Mouse (Mus musculus) thymus, postnatal 0 days (tissue): ENCODE measurements around the gene Gucy2c. TPM values are rescaled to one million over a fixed set of nuclear protein-coding genes. Genes with fewer than 3 reads are reported as not detected.

ENCODE experiments used
- DNase-seq: peaks from one replicate; pipeline ENCODE4 v3.0.0-alpha.2; 2015; ENCODE audit warnings: low spot score
- microRNA-seq: library from miRNA; unstranded; fragments of <30 nt; microRNA quantifications from one replicate; pipeline ENCODE4, GENCODE M21; 2016; ENCODE audit warnings: borderline number of aligned reads
- polyA plus RNA-seq: library from polyadenylated mRNA; unstranded; fragments of >200 nt; fragmentation: Nextera tagmentation; extraction: Ambion mirVana; gene quantifications from 2 replicates; pipeline ENCODE4 v1.2.1, GENCODE M21; 2015

The Gucy2c gene
- polyA plus RNA-seq, 1 experiment from 2014 or later: 0.29 TPM

GRCm38 (mm10) chr6:136672467-136672866 lies 109.1 kb downstream of the Gucy2c start:
- no peak for DNase-seq

DNA sequence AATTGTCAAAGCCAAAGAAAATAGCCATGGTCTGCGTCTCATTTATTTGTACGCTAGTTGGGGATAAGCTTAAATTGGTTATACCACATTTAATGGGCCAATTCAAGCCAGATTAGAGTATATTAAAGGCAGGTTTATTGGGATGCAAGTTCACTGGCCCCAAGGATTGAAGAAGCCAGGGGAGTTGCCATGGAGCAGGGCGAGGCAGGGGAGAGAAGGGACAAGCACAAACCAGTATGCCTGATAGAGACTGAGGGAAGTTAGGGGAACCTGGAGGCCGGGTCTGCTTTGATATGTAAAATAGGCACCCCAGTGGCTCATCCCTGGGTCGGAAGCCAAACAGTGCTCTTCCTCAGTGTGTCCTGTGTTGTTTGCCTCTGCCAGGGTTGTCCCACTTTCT lies 112.3 kb downstream of the Gucy2c start:
- no peak for DNase-seq

DNA sequence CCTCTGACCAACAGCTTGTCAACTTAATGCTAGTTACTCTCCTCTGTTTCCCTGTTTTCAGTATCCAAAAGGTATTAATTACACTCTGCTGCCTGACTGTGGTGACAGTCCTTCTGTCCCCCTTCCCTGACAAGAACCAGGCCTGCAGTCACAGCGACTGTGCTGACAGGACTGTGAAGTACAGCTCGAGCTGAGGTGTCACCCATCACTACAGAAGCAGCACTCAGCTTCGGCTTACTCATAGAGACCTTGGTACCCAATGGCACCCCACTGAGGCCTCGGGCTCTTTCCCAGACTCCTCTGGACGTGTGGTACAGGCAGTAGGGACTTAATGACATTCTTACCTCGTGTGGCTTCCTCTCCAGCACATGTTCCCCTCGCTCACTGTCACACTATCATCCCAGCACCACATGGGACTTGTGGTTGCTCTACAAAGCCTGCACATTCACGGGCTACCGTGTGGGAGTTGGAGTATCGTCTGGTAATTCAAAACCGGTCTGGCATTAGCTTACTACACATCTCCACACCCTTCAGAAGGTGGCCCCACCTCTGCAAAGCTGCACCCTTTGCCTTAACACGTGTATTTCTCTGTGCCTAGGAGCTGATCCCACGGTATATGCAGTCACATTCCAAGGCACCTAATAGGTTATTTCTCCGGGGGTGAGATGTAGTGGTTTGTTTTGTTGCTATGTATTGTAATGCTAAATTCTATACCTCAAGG lies 113.1 kb downstream of the Gucy2c start:
- no peak for DNase-seq

DNA sequence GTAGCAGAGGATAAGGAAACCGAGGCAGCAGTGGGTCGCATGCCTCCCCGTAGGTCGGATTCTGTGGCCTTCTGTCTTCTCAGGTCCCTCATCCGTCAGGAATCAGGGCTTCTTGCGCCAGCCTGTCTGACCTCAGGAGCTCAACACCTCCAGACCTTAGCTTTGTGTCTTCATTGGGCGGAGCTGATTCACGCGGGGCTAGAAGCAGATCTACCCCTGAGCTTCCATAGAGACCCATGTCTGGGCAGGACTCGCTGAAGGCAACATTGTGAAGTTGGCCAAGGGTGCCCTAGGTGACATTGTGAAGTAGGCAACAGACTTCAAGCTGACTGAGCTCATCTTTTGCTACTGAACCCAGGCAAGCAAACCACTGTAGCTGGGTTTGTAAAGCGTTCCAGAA lies 119.5 kb downstream of the Gucy2c start:
- DNase-seq: no peak

DNA sequence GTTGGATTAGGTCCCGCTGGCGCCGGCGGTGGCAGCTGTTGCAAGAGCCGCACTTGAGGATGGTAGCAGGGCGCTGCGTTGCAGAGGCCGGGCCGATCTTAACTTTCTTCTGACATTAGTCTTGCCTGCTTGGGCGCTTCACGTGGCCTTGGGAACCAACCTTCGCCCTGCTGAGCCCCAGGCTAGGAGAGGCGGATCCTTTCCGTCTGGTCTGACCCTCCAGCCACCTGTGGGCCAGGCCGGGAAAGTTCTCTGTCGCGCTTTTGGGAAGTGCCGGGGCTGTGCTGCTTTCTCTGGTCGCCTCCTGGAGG lies 119.9 kb downstream of the Gucy2c start, which contains the start of gene Plbd1:
TSS of gene Plbd1 (minus strand) at position 223 of the 311 bp plus-strand sequence.
- DNase-seq: no peak

- DNase-seq: peak; percentile 3
Observed at GRCm38 (mm10) chr6:136660831-136661705, 120.5 kb downstream of the Gucy2c start.

GRCm38 (mm10) chr6:136659226-136659625 lies 122.3 kb downstream of the Gucy2c start:
- DNase-seq: no peak

DNA sequence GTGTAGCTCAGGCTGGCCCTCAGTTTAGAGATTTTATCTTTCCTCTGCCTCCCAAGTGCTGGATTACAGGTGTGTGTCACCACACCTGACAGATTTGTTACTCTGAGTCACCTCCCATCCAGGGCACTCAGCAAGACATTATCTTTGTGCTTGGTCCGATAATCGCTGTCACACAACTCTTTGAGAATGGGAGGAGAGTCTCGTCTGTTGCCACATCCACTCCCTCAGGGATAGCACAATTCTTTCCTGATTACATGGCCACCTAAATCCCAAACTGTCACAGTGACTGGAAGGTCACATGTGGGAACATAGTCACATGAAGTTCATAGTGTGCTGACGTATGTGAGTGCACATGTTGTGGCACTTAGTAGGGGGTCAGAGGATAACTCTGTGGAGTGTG lies 123.3 kb downstream of the Gucy2c start:
- no peak for DNase-seq

GRCm38 (mm10) chr6:136655786-136656185 lies 125.8 kb downstream of the Gucy2c start:
- no peak for DNase-seq

DNA sequence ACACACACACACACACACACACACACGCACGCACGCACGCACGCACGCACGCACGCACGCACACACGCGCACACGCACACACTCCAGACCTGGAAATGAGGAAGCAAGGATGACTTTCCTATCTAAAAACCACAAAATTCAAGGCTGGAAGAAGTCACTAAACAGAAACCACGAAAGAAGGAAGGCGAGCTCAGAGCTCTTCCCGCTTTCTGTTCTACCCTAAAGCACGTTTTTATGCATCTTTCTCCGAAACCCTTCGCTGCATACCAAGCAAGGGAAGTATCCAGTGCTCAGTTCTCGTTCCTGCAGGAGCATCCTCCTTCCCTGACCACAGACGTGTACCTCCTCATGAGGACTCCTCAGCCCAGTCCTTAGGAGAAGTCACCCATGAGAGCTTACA lies 127.1 kb downstream of the Gucy2c start:
- DNase-seq: no peak

- DNase-seq: no peak
Observed at GRCm38 (mm10) chr6:136653331-136653730, 128.2 kb downstream of the Gucy2c start.

- no peak for DNase-seq
Observed at GRCm38 (mm10) chr6:136650664-136651063, 130.9 kb downstream of the Gucy2c start.

DNA sequence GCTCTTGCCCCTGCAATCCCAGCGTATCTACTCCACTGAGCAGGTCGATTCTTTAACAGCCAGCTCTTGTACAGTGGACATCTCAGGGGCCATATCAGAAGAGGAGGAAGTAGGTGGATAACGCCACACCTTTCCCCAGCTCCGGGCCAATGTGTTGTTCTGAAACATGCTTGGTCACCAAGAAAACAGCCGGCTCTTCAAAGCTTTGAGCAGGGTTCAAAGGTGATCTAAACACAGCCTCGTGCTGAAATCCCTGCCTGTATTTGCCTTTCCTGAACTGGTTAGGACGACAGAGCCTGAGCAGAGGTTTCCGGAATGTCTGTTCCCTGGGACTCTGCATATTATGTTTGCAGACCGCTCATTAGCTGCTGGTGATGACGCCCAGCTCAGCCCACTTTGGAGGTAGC lies 134.1 kb downstream of the Gucy2c start:
- DNase-seq: no peak

Small RNAs within 50 kb of the gene (microRNA-seq; reads per million reads assigned to microRNA genes)
- gene Gm44364: not detected

Other genes starting within 250 kb of the Gucy2c start
- 21.6 and 22.7 TPM in 2 replicates for gene Plbd1, start 119.8 kb downstream of the Gucy2c start, polyA plus RNA-seq
- gene Hist4h4, start 22.6 kb upstream of the Gucy2c start, polyA plus RNA-seq: 1.3 and 2.0 TPM in 2 replicates
- gene H2afj, start 26.5 kb upstream of the Gucy2c start, polyA plus RNA-seq: 341 and 352 TPM in 2 replicates
- 2.1 and 3.0 TPM in 2 replicates for gene BC049715, start 45.9 kb upstream of the Gucy2c start, polyA plus RNA-seq
- 88.9 and 90.5 TPM in 2 replicates for gene Wbp11, start 46.5 kb upstream of the Gucy2c start, polyA plus RNA-seq
- gene Smco3, start 53.7 kb upstream of the Gucy2c start, polyA plus RNA-seq: 0.16 TPM in 1 of 2 replicates, not detected in the other
- 15.4 and 19.2 TPM in 2 replicates for gene Art4, start 76.0 kb upstream of the Gucy2c start, polyA plus RNA-seq
- 53.9 and 64.3 TPM in 2 replicates for gene Mgp, start 94.1 kb upstream of the Gucy2c start, polyA plus RNA-seq
- gene Erp27, start 140.4 kb upstream of the Gucy2c start, polyA plus RNA-seq: 0.72 and 1.1 TPM in 2 replicates
- 0.75 and 0.89 TPM in 2 replicates for gene Pde6h, start 142.1 kb upstream of the Gucy2c start, polyA plus RNA-seq
- gene Arhgdib, start 160.1 kb upstream of the Gucy2c start, polyA plus RNA-seq: 966 and 1,117 TPM in 2 replicates